14 mouse cellular contexts compared by ENCODE assay signal in the genomic region with DNA sequence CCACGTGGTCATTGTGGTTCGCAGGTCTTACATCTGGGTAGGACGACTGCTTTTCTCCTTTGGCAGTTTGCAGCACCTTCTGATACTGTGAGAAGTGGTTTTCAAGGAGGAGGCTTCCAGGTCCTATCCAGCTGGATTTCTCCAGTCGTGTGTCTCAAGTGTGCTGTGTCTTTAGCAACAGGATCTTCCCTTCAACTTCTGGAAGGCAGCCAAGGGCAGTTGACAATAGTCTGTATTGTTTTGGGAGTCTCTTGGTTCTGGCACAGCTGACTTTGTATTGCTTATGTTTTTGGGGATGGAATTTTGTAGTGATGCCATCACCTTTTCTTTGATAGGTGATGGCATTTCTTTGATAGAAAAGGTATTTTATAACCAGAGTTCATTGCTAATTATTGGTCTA.
DNase-seq lines count a peak whose midpoint lies in the region; ATAC-seq lines count a peak whose summit lies in the region.
"Had no signal": no experiment of that assay in that cellular context is flagged by ENCODE, and none has a peak within 500 bp of the region (broad histone marks: within the 10 kb centered on the region; RNA-seq: fewer than 3 reads in every experiment).

No protein-coding gene starts in this region.

- no peaks in the 10 kb centered on the region for H3K36me3 ChIP-seq in heart, embryonic 16.5 days (ENCODE audit: control insufficient read depth, insufficient read depth)
- peaks cover 8% of the 10 kb centered on the region for H3K36me3 ChIP-seq in heart, embryonic 10.5 days
- H3K36me3 ChIP-seq in midbrain, embryonic 14.5 days (ENCODE audit: control insufficient read depth, insufficient read depth, low read length) = peaks cover 11% of the 10 kb centered on the region
- H3K36me3 ChIP-seq in midbrain, embryonic 10.5 days = peaks cover 9% of the 10 kb centered on the region

- no peak overlapping the region for H3K4me3 ChIP-seq in heart, embryonic 16.5 days (ENCODE audit: low read length)
- H3K4me3 ChIP-seq in heart, embryonic 10.5 days = no peak overlapping the region
- H3K4me3 ChIP-seq in midbrain, embryonic 14.5 days (replicated peaks; ENCODE audit: low read depth, low read length) = no peak overlapping the region
- no peak overlapping the region for H3K4me3 ChIP-seq in midbrain, embryonic 10.5 days

- H3K9ac ChIP-seq in heart, embryonic 16.5 days (ENCODE audit: low read length) = no peak overlapping the region
- H3K9ac ChIP-seq in midbrain, embryonic 14.5 days (replicated peaks; ENCODE audit: low read length) = no peak overlapping the region

- H3K4me2 ChIP-seq in heart, embryonic 16.5 days (ENCODE audit: low read depth, low read length) = no peak overlapping the region
- H3K4me2 ChIP-seq in midbrain, embryonic 14.5 days (ENCODE audit: low read length) = no peak overlapping the region

- no peak for DNase-seq in heart, embryonic 10.5 days (ENCODE audit: low spot score)
- DNase-seq in midbrain, embryonic 14.5 days = peak; percentile 40
- no peak for DNase-seq in midbrain, embryonic 10.5 days (ENCODE audit: low spot score)
- DNase-seq in fat pad, adult 2 months (ENCODE audit: extremely low read depth, low read depth, low spot score) = peak; percentile 36
- DNase-seq in urinary bladder, postnatal 25 days (ENCODE audit: low spot score) = no peak
- no peak for DNase-seq in frontal cortex, postnatal 10 days (ENCODE audit: low spot score in 2 of 2)
- DNase-seq: adrenal gland, adult 2 months; cerebellum, postnatal 36 days; right cerebral cortex, postnatal 4 days; thymus, postnatal 25 days had no signal

- H3K27me3 ChIP-seq in heart, embryonic 16.5 days (ENCODE audit: control insufficient read depth, insufficient read depth, low read length) = no peaks in the 10 kb centered on the region
- H3K27me3 ChIP-seq in heart, embryonic 10.5 days (ENCODE audit: insufficient read depth, poor library complexity, severe bottlenecking) = no peaks in the 10 kb centered on the region
- H3K27me3 ChIP-seq in midbrain, embryonic 14.5 days (ENCODE audit: control insufficient read depth, insufficient read depth, low read length) = no peaks in the 10 kb centered on the region
- H3K27me3 ChIP-seq in midbrain, embryonic 10.5 days (ENCODE audit: low read depth, poor library complexity, severe bottlenecking) = no peaks in the 10 kb centered on the region

- 30% methylated on average over 4 of the region's 4 CpGs for WGBS in heart, embryonic 16.5 days
- 43% methylated on average over 4 of the region's 4 CpGs for WGBS in heart, embryonic 10.5 days
- WGBS in midbrain, embryonic 14.5 days = 51% methylated on average over 4 of the region's 4 CpGs
- WGBS in midbrain, embryonic 10.5 days = 64% methylated on average over 4 of the region's 4 CpGs

- H3K4me1 ChIP-seq in heart, embryonic 16.5 days (ENCODE audit: control insufficient read depth, insufficient read depth, low read length) = no peaks in the 10 kb centered on the region
- no peaks in the 10 kb centered on the region for H3K4me1 ChIP-seq in heart, embryonic 10.5 days
- no peaks in the 10 kb centered on the region for H3K4me1 ChIP-seq in midbrain, embryonic 14.5 days (ENCODE audit: control insufficient read depth, insufficient read depth, low read length)
- no peaks in the 10 kb centered on the region for H3K4me1 ChIP-seq in midbrain, embryonic 10.5 days

- ATAC-seq in heart, embryonic 16.5 days (replicated peaks; ENCODE audit: extremely low read depth, insufficient read depth, low FRiP score) = no peak
- no peak for ATAC-seq in midbrain, embryonic 14.5 days (ENCODE audit: low FRiP score, low TSS enrichment)
- ATAC-seq in megakaryocyte, adult 5-6 weeks (ENCODE audit: poor library complexity, severe bottlenecking) = 0 out of 2 replicates have a peak, but pooled peaks have one; percentile 7
- ATAC-seq: hindbrain, embryonic 16.5 days had no signal

- peak overlapping the region; percentile 35; the same call in 1 of the 2 replicates for H3K27ac ChIP-seq in heart, embryonic 16.5 days (ENCODE audit: low read length)
- no peak overlapping the region for H3K27ac ChIP-seq in heart, embryonic 10.5 days
- H3K27ac ChIP-seq in midbrain, embryonic 14.5 days (replicated peaks; ENCODE audit: low read depth, low read length) = no peak overlapping the region
- H3K27ac ChIP-seq in midbrain, embryonic 10.5 days (replicated peaks) = no peak overlapping the region
- H3K27ac ChIP-seq: macrophage had no signal

- H3K9me3 ChIP-seq in heart, embryonic 16.5 days (replicated peaks; ENCODE audit: control insufficient read depth, low read length) = no peaks in the 10 kb centered on the region
- no peaks in the 10 kb centered on the region for H3K9me3 ChIP-seq in heart, embryonic 10.5 days
- H3K9me3 ChIP-seq in midbrain, embryonic 14.5 days (ENCODE audit: control insufficient read depth, low read length) = no peaks in the 10 kb centered on the region
- no peaks in the 10 kb centered on the region for H3K9me3 ChIP-seq in midbrain, embryonic 10.5 days (replicated peaks)

Comparison
In these comparisons a context has a peak if more than half of its experiments do, and no peak if none do; other contexts are left out.
1. DNase-seq: peak in midbrain, embryonic 14.5 days (single experiment) and fat pad, adult 2 months (single experiment); none in heart, embryonic 10.5 days (single experiment), midbrain, embryonic 10.5 days (single experiment), urinary bladder, postnatal 25 days (single experiment) and frontal cortex, postnatal 10 days (0 of 2).